Mouse (Mus musculus) lung, embryonic 14.5 days (tissue): Measurements from ENCODE around the gene Dnajb11. TPM values are rescaled to one million over a fixed set of nuclear protein-coding genes. Genes with fewer than 3 reads are reported as not detected.
A peak's percentile ranks its signal among the peaks of the same experiment; 100 is the strongest.

Experiments
- ATAC-seq: fragments of 200-750 bp; cut with Nextera tagmentation; 2 replicates; pipeline ENCODE4 v1.8.0; 2017; ENCODE audit warnings: mild to moderate bottlenecking, moderate TSS enrichment, moderate library complexity; ENCODE audit not compliant: insufficient read depth
- DNase-seq: peaks from one replicate; pipeline ENCODE4 v3.0.0-alpha.2; 2015
- H3K27ac ChIP-seq: fragments of 300-500 bp; sonication (generic); 2 replicates; pipeline ENCODE4 v1.5.1; 2014; ENCODE audit warnings: low read depth, mild to moderate bottlenecking, moderate library complexity
- H3K27me3 ChIP-seq: fragments of 300-500 bp; sonication (generic); 2 replicates; pipeline ENCODE4 v1.6.1; 2014; ENCODE audit warnings: low read length, control low read depth; ENCODE audit not compliant: insufficient read depth
- H3K36me3 ChIP-seq: fragments of 300-500 bp; sonication (generic); 2 replicates; pipeline ENCODE4 v1.6.1; 2014; ENCODE audit warnings: control low read depth; ENCODE audit not compliant: insufficient read depth
- H3K4me1 ChIP-seq: fragments of 300-500 bp; sonication (generic); 2 replicates; pipeline ENCODE4 v1.6.1; 2014; ENCODE audit warnings: antibody characterized with exemption, control low read depth; ENCODE audit not compliant: insufficient read depth
- H3K4me2 ChIP-seq: fragments of 300-500 bp; sonication (generic); 2 replicates; pipeline ENCODE4 v1.6.1; 2014; ENCODE audit warnings: mild to moderate bottlenecking
- H3K4me3 ChIP-seq: fragments of 300-500 bp; sonication (generic); 2 replicates; pipeline ENCODE4 v1.5.1; 2014; ENCODE audit warnings: low read depth, low read length
- H3K9ac ChIP-seq: fragments of 300-500 bp; sonication (generic); 2 replicates; pipeline ENCODE4 v1.6.1; 2014
- H3K9me3 ChIP-seq: fragments of 300-500 bp; sonication (generic); 2 replicates; pipeline ENCODE4 v1.6.1; 2016; ENCODE audit warnings: low read depth, low read length, control low read depth
- CTCF ChIP-seq: IDR thresholded peaks from 2 replicates; pipeline ENCODE4 v1.5.1; 2016; ENCODE audit warnings: antibody characterized with exemption, low read depth
- WGBS: fragments of 180-500 bp; shearing (Covaris S2); extraction: QIAGEN DNeasy Blood & Tissue Kit; methylation state at CpG from one replicate; pipeline ENCODE4 v1.1.7; 2014; 5-methylcytosine and 5-hydroxymethylcytosine counted together
- polyA plus RNA-seq: library from polyadenylated mRNA; unstranded; fragments of >200 nt; fragmentation: Nextera tagmentation; extraction: Ambion mirVana; gene quantifications from 2 replicates; pipeline ENCODE4 v1.2.1, GENCODE M21; 2014

Dnajb11 gene
- polyA plus RNA-seq, 1 experiment from 2014 or later: 96.9 TPM

- Histone ChIP-seq H3K4me1 (no peaks in the 10 kb centered on the region), H3K36me3 (peaks cover 60% of the 10 kb centered on the region), H3K9me3 (no peaks in the 10 kb centered on the region), H3K4me2 (no peak overlapping the region), H3K27me3 (no peaks in the 10 kb centered on the region), H3K4me3 (no peak overlapping the region), H3K9ac (no peak overlapping the region), H3K27ac (no peak overlapping the region)
- WGBS: 91% methylated on average over 8 of the region's 8 CpGs
- no peak for TF ChIP-seq CTCF
- DNase-seq (no peak), ATAC-seq (no peak)
Observed at GRCm38 (mm10) chr16:22872397-22872796, 14.8 kb downstream of the Dnajb11 start.

- DNase-seq (no peak), ATAC-seq (no peak)
- TF ChIP-seq CTCF: no peak
- no peaks in the 10 kb centered on the region for H3K9me3 ChIP-seq
- no peak overlapping the region for H3K9ac ChIP-seq
- no peaks in the 10 kb centered on the region for H3K27me3 ChIP-seq
- H3K4me1 ChIP-seq: no peaks in the 10 kb centered on the region
- WGBS: 60% methylated on average over 4 of the region's 4 CpGs
- H3K4me3 ChIP-seq: no peak overlapping the region
- H3K36me3 ChIP-seq: peaks cover 50% of the 10 kb centered on the region
- H3K27ac ChIP-seq: no peak overlapping the region
- H3K4me2 ChIP-seq: no peak overlapping the region
Observed at GRCm38 (mm10) chr16:22873369-22873768, 15.7 kb downstream of the Dnajb11 start.

- Histone ChIP-seq H3K27ac (no peak overlapping the region), H3K9ac (no peak overlapping the region), H3K9me3 (no peaks in the 10 kb centered on the region), H3K4me3 (no peak overlapping the region), H3K27me3 (no peaks in the 10 kb centered on the region), H3K4me2 (no peak overlapping the region), H3K36me3 (peaks cover 20% of the 10 kb centered on the region), H3K4me1 (no peaks in the 10 kb centered on the region)
- WGBS: 37% methylated on average over 9 of the region's 9 CpGs
- DNase-seq: peak; percentile 75
- ATAC-seq: no peak
- peak; percentile 70 for TF ChIP-seq CTCF
Observed at GRCm38 (mm10) chr16:22876218-22877043, 18.8 kb downstream of the Dnajb11 start.

- no peak for TF ChIP-seq CTCF
- Histone ChIP-seq H3K9me3 (no peaks in the 10 kb centered on the region), H3K4me3 (no peak overlapping the region), H3K27ac (no peak overlapping the region), H3K36me3 (peaks cover 6% of the 10 kb centered on the region), H3K4me2 (no peak overlapping the region), H3K4me1 (no peaks in the 10 kb centered on the region), H3K9ac (no peak overlapping the region), H3K27me3 (no peaks in the 10 kb centered on the region)
- WGBS: 66% methylated on average over 11 of the region's 11 CpGs
- DNase-seq: no peak
- no peak for ATAC-seq
Observed at GRCm38 (mm10) chr16:22877660-22878390, 20.2 kb downstream of the Dnajb11 start.

GRCm38 (mm10) chr16:22878716-22879115 lies 21.1 kb downstream of the Dnajb11 start:
- Histone ChIP-seq H3K9me3 (no peaks in the 10 kb centered on the region), H3K9ac (no peak overlapping the region), H3K27ac (no peak overlapping the region), H3K4me3 (no peak overlapping the region), H3K4me1 (no peaks in the 10 kb centered on the region), H3K36me3 (no peaks in the 10 kb centered on the region), H3K4me2 (no peak overlapping the region), H3K27me3 (no peaks in the 10 kb centered on the region)
- no peak for ATAC-seq
- WGBS: 68% methylated on average over 7 of the region's 7 CpGs
- no peak for DNase-seq
- TF ChIP-seq CTCF: no peak

- H3K4me1 ChIP-seq: no peaks in the 10 kb centered on the region
- ATAC-seq: no peak
- no peaks in the 10 kb centered on the region for H3K27me3 ChIP-seq
- no peak overlapping the region for H3K27ac ChIP-seq
- 47% methylated on average over 7 of the region's 7 CpGs for WGBS
- TF ChIP-seq CTCF: no peak
- H3K4me3 ChIP-seq: no peak overlapping the region
- H3K9ac ChIP-seq: no peak overlapping the region
- DNase-seq: no peak
- no peak overlapping the region for H3K4me2 ChIP-seq
- H3K9me3 ChIP-seq: no peaks in the 10 kb centered on the region
- no peaks in the 10 kb centered on the region for H3K36me3 ChIP-seq
Observed at GRCm38 (mm10) chr16:22879945-22880595, 22.4 kb downstream of the Dnajb11 start.

- H3K9ac ChIP-seq: no peak overlapping the region
- no peak for TF ChIP-seq CTCF
- no peaks in the 10 kb centered on the region for H3K9me3 ChIP-seq
- H3K27ac ChIP-seq: no peak overlapping the region
- H3K4me1 ChIP-seq: no peaks in the 10 kb centered on the region
- no peak overlapping the region for H3K4me3 ChIP-seq
- H3K36me3 ChIP-seq: no peaks in the 10 kb centered on the region
- H3K27me3 ChIP-seq: no peaks in the 10 kb centered on the region
- no peak overlapping the region for H3K4me2 ChIP-seq
- WGBS: 22% methylated on average over 6 of the region's 6 CpGs
- DNase-seq (no peak), ATAC-seq (no peak)
Observed at GRCm38 (mm10) chr16:22880900-22881299, 23.3 kb downstream of the Dnajb11 start.
